Mouse (Mus musculus) cerebellum, adult 9-11 months (tissue): ENCODE results near the gene Med19.
"Not testable (repeated sequence)": the region's sequence is repeated elsewhere in the genome, so short reads cannot be mapped to it uniquely, and the experiment has no call there.

ENCODE experiments used
- DNase-seq: peaks from one replicate; pipeline ENCODE4 v3.0.0; 2022

Gene Med19

GRCm38 (mm10) chr2:84721182-84721581 lies 43.0 kb downstream of the Med19 start:
- DNase-seq, result no peak

GRCm38 (mm10) chr2:84723856-84724255 lies 45.7 kb downstream of the Med19 start:
- DNase-seq, result no peak

- DNase-seq, result no peak
These were observed 47.6 kb downstream of the Med19 start for GRCm38 (mm10) chr2:84725770-84726169.

GRCm38 (mm10) chr2:84726716-84727115 lies 48.5 kb downstream of the Med19 start:
- DNase-seq, result no peak

GRCm38 (mm10) chr2:84727172-84727858 lies 49.1 kb downstream of the Med19 start, which contains the start of gene Clp1:
Gene Clp1 (minus strand): TSS chr2:84727350.
- DNase-seq, result peak; percentile 96

- DNase-seq, result not testable (repeated sequence)
These were observed 50.0 kb downstream of the Med19 start for GRCm38 (mm10) chr2:84728191-84728590.

- DNase-seq, result no peak
These were observed 53.0 kb downstream of the Med19 start for GRCm38 (mm10) chr2:84731206-84731605.

GRCm38 (mm10) chr2:84732394-84732793 lies 54.2 kb downstream of the Med19 start:
- DNase-seq, result no peak

GRCm38 (mm10) chr2:84733579-84734300 lies 55.5 kb downstream of the Med19 start, which contains the start of gene Ypel4:
Gene Ypel4 (plus strand): TSS chr2:84734058.
- peak; percentile 91 for DNase-seq

GRCm38 (mm10) chr2:84734351-84734864 lies 56.2 kb downstream of the Med19 start:
- peak; percentile 74 for DNase-seq

GRCm38 (mm10) chr2:84734919-84735318 lies 56.7 kb downstream of the Med19 start:
- DNase-seq, result no peak

GRCm38 (mm10) chr2:84735346-84735920 lies 57.2 kb downstream of the Med19 start:
- no peak for DNase-seq

GRCm38 (mm10) chr2:84736312-84737161 lies 58.3 kb downstream of the Med19 start:
- DNase-seq, result peak; percentile 66

GRCm38 (mm10) chr2:84737451-84737925 lies 59.3 kb downstream of the Med19 start:
- DNase-seq, result no peak
